Mouse (Mus musculus) lung, embryonic 16.5 days (tissue): ENCODE results near the gene Bach2. TPM values are rescaled to one million over a fixed set of nuclear protein-coding genes. Genes with fewer than 3 reads are reported as not detected.

Experiments used
- ATAC-seq: fragments of 200-750 bp; cut with Nextera tagmentation; 2 replicates; pipeline ENCODE4 v1.8.0; 2017; ENCODE audit warnings: low read depth, mild to moderate bottlenecking, moderate library complexity
- H3K27ac ChIP-seq: fragments of 300-500 bp; sonication (generic); 2 replicates; pipeline ENCODE4 v1.5.1; 2014; ENCODE audit warnings: mild to moderate bottlenecking, control low read depth, low read length
- H3K27me3 ChIP-seq: fragments of 300-500 bp; sonication (generic); 2 replicates; pipeline ENCODE4 v1.6.1; 2014; ENCODE audit warnings: low read depth, low read length, mixed read lengths; ENCODE audit not compliant: control insufficient read depth, insufficient read depth
- H3K36me3 ChIP-seq: fragments of 300-500 bp; sonication (generic); 2 replicates; pipeline ENCODE4 v1.6.1; 2014; ENCODE audit warnings: low read length; ENCODE audit not compliant: control insufficient read depth, insufficient read depth
- H3K4me1 ChIP-seq: fragments of 300-500 bp; sonication (generic); replicated peaks from 2 replicates; pipeline ENCODE4 v1.6.1; 2014; ENCODE audit warnings: low read length, mixed read lengths; ENCODE audit not compliant: control insufficient read depth, insufficient read depth
- H3K4me2 ChIP-seq: fragments of 300-500 bp; sonication (generic); 2 replicates; pipeline ENCODE4 v1.6.1; 2014; ENCODE audit warnings: low read depth, low read length, control low read depth
- H3K4me3 ChIP-seq: fragments of 300-500 bp; sonication (generic); 2 replicates; pipeline ENCODE4 v1.5.1; 2014; ENCODE audit warnings: mild to moderate bottlenecking, low read length, control low read depth
- H3K9ac ChIP-seq: fragments of 300-500 bp; sonication (generic); 2 replicates; pipeline ENCODE4 v1.6.1; 2014; ENCODE audit warnings: low read length, control low read depth
- H3K9me3 ChIP-seq: fragments of 300-500 bp; sonication (generic); 2 replicates; pipeline ENCODE4 v1.6.1; 2016; ENCODE audit warnings: low read length; ENCODE audit not compliant: control insufficient read depth
- WGBS: fragments of 180-500 bp; shearing (Covaris S2); extraction: QIAGEN DNeasy Blood & Tissue Kit; methylation state at CpG from one replicate; pipeline ENCODE4 v1.1.7; 2014; 5-methylcytosine and 5-hydroxymethylcytosine counted together
- polyA plus RNA-seq: library from polyadenylated mRNA; unstranded; fragments of >200 nt; fragmentation: Nextera tagmentation; extraction: Ambion mirVana; gene quantifications from 2 replicates; pipeline ENCODE4 v1.2.1, GENCODE M21; 2015

The Bach2 gene
- polyA plus RNA-seq, 1 experiment from 2014 or later, result 6.7 TPM

- Histone ChIP-seq H3K9ac (no peak overlapping the region), H3K4me1 (peaks cover 45% of the 10 kb centered on the region), H3K9me3 (no peaks in the 10 kb centered on the region), H3K4me2 (no peak overlapping the region), H3K4me3 (no peak overlapping the region), H3K27ac (no peak overlapping the region), H3K27me3 (no peaks in the 10 kb centered on the region), H3K36me3 (no peaks in the 10 kb centered on the region)
- 71% methylated on average over 15 of the region's 15 CpGs for WGBS
- no peak for ATAC-seq
Measured at GRCm38 (mm10) chr4:32251946-32252672, 13.5 kb downstream of the Bach2 start.

GRCm38 (mm10) chr4:32257686-32258085 is 19.1 kb downstream of the Bach2 start:
- H3K27me3 ChIP-seq, result no peaks in the 10 kb centered on the region
- H3K9ac ChIP-seq, result no peak overlapping the region
- H3K9me3 ChIP-seq, result no peaks in the 10 kb centered on the region
- no peaks in the 10 kb centered on the region for H3K4me1 ChIP-seq
- 51% methylated on average over 12 of the region's 12 CpGs for WGBS
- H3K4me2 ChIP-seq, result no peak overlapping the region
- ATAC-seq, result peak; percentile 36; the same call in 1 of the 2 replicates
- no peak overlapping the region for H3K27ac ChIP-seq
- no peak overlapping the region for H3K4me3 ChIP-seq
- no peaks in the 10 kb centered on the region for H3K36me3 ChIP-seq

- ATAC-seq, result no peak
- no peaks in the 10 kb centered on the region for H3K27me3 ChIP-seq
- no peak overlapping the region for H3K4me2 ChIP-seq
- 91% methylated on average over 13 of the region's 13 CpGs for WGBS
- H3K4me1 ChIP-seq, result peaks cover 1% of the 10 kb centered on the region; the same call in 1 of the 2 replicates
- H3K4me3 ChIP-seq, result no peak overlapping the region
- no peak overlapping the region for H3K9ac ChIP-seq
- no peak overlapping the region for H3K27ac ChIP-seq
- no peaks in the 10 kb centered on the region for H3K9me3 ChIP-seq
- no peaks in the 10 kb centered on the region for H3K36me3 ChIP-seq
Measured at GRCm38 (mm10) chr4:32258093-32258492, 19.5 kb downstream of the Bach2 start.

GRCm38 (mm10) chr4:32258596-32258995 is 20.0 kb downstream of the Bach2 start:
- ATAC-seq, result no peak
- no peak overlapping the region for H3K27ac ChIP-seq
- H3K4me1 ChIP-seq, result peaks cover 6% of the 10 kb centered on the region; the same call in 1 of the 2 replicates
- no peaks in the 10 kb centered on the region for H3K36me3 ChIP-seq
- no peak overlapping the region for H3K4me3 ChIP-seq
- no peak overlapping the region for H3K4me2 ChIP-seq
- H3K9me3 ChIP-seq, result no peaks in the 10 kb centered on the region
- H3K9ac ChIP-seq, result no peak overlapping the region
- no peaks in the 10 kb centered on the region for H3K27me3 ChIP-seq
- 92% methylated on average over 7 of the region's 7 CpGs for WGBS

- no peak overlapping the region for H3K27ac ChIP-seq
- no peak for ATAC-seq
- WGBS, result 79% methylated on average over 4 of the region's 4 CpGs
- no peak overlapping the region for H3K4me3 ChIP-seq
- H3K4me1 ChIP-seq, result peaks cover 21% of the 10 kb centered on the region
- no peak overlapping the region for H3K4me2 ChIP-seq
- no peaks in the 10 kb centered on the region for H3K27me3 ChIP-seq
- H3K36me3 ChIP-seq, result no peaks in the 10 kb centered on the region
- no peak overlapping the region for H3K9ac ChIP-seq
- H3K9me3 ChIP-seq, result no peaks in the 10 kb centered on the region
Measured at GRCm38 (mm10) chr4:32260909-32261308, 22.3 kb downstream of the Bach2 start.

- Histone ChIP-seq H3K9me3 (no peaks in the 10 kb centered on the region), H3K4me3 (no peak overlapping the region), H3K27me3 (no peaks in the 10 kb centered on the region), H3K27ac (no peak overlapping the region; the same call in none of the 2 replicates), H3K9ac (no peak overlapping the region), H3K4me2 (no peak overlapping the region), H3K4me1 (peaks cover 24% of the 10 kb centered on the region), H3K36me3 (no peaks in the 10 kb centered on the region)
- peak; percentile 20; the same call in 1 of the 2 replicates for ATAC-seq
- 73% methylated on average over 20 of the region's 20 CpGs for WGBS
Measured at GRCm38 (mm10) chr4:32262825-32263684, 24.5 kb downstream of the Bach2 start.

GRCm38 (mm10) chr4:32263685-32264038 is 25.1 kb downstream of the Bach2 start:
- no peaks in the 10 kb centered on the region for H3K9me3 ChIP-seq
- H3K27me3 ChIP-seq, result no peaks in the 10 kb centered on the region
- no peak overlapping the region for H3K9ac ChIP-seq
- no peak overlapping the region for H3K27ac ChIP-seq
- ATAC-seq, result no peak
- peaks cover 24% of the 10 kb centered on the region for H3K4me1 ChIP-seq
- H3K4me2 ChIP-seq, result no peak overlapping the region
- WGBS, result 54% methylated on average over 10 of the region's 10 CpGs
- no peaks in the 10 kb centered on the region for H3K36me3 ChIP-seq
- H3K4me3 ChIP-seq, result no peak overlapping the region

GRCm38 (mm10) chr4:32264892-32265291 is 26.3 kb downstream of the Bach2 start:
- no peaks in the 10 kb centered on the region for H3K27me3 ChIP-seq
- no peaks in the 10 kb centered on the region for H3K9me3 ChIP-seq
- H3K4me1 ChIP-seq, result peaks cover 24% of the 10 kb centered on the region
- ATAC-seq, result peak; percentile 75
- no peak overlapping the region for H3K9ac ChIP-seq
- H3K36me3 ChIP-seq, result no peaks in the 10 kb centered on the region
- peak overlapping the region; percentile 20; the same call in 1 of the 2 replicates for H3K27ac ChIP-seq
- no peak overlapping the region for H3K4me3 ChIP-seq
- no peak overlapping the region for H3K4me2 ChIP-seq
- 49% methylated on average over 8 of the region's 8 CpGs for WGBS

GRCm38 (mm10) chr4:32266731-32267130 is 28.1 kb downstream of the Bach2 start:
- Histone ChIP-seq H3K27me3 (no peaks in the 10 kb centered on the region), H3K9ac (no peak overlapping the region), H3K4me2 (no peak overlapping the region), H3K4me3 (no peak overlapping the region), H3K36me3 (no peaks in the 10 kb centered on the region), H3K27ac (no peak overlapping the region), H3K9me3 (no peaks in the 10 kb centered on the region), H3K4me1 (peaks cover 24% of the 10 kb centered on the region)
- 67% methylated on average over 6 of the region's 6 CpGs for WGBS
- ATAC-seq, result no peak
